Mouse (Mus musculus) kidney, embryonic 14.5 days (tissue): ENCODE results near the gene 4930451I11Rik. TPM values are rescaled to one million over a fixed set of nuclear protein-coding genes. Genes with fewer than 3 reads are reported as not detected.
A peak's percentile ranks its signal among the peaks of the same experiment; 100 is the strongest.

Experiments used
- ATAC-seq: fragments of 200-750 bp; cut with Nextera tagmentation; 2 replicates; pipeline ENCODE4 v1.8.0; 2017; ENCODE audit warnings: moderate number of reproducible peaks, mild to moderate bottlenecking, moderate TSS enrichment, moderate library complexity; ENCODE audit not compliant: low FRiP score, low TSS enrichment
- H3K27ac ChIP-seq: fragments of 300-500 bp; sonication (generic); 2 replicates; pipeline ENCODE4 v1.5.1; 2014; ENCODE audit warnings: low read depth, mild to moderate bottlenecking, low read length, moderate library complexity, mixed read lengths
- H3K27me3 ChIP-seq: fragments of 300-500 bp; sonication (generic); 2 replicates; pipeline ENCODE4 v1.6.1; 2014; ENCODE audit warnings: mild to moderate bottlenecking, low read length; ENCODE audit not compliant: control insufficient read depth, insufficient read depth
- H3K36me3 ChIP-seq: fragments of 300-500 bp; sonication (generic); 2 replicates; pipeline ENCODE4 v1.6.1; 2014; ENCODE audit warnings: low read length, mixed read lengths; ENCODE audit not compliant: control insufficient read depth, insufficient read depth
- H3K4me1 ChIP-seq: fragments of 300-500 bp; sonication (generic); 2 replicates; pipeline ENCODE4 v1.6.1; 2014; ENCODE audit warnings: low read length, mixed read lengths; ENCODE audit not compliant: control insufficient read depth, insufficient read depth
- H3K4me2 ChIP-seq: fragments of 300-500 bp; sonication (generic); replicated peaks from 2 replicates; pipeline ENCODE4 v1.6.1; 2014; ENCODE audit warnings: low read depth, mild to moderate bottlenecking, low read length
- H3K4me3 ChIP-seq: fragments of 300-500 bp; sonication (generic); 2 replicates; pipeline ENCODE4 v1.5.1; 2014; ENCODE audit warnings: mild to moderate bottlenecking, low read length
- H3K9ac ChIP-seq: fragments of 300-500 bp; sonication (generic); 2 replicates; pipeline ENCODE4 v1.6.1; 2014; ENCODE audit warnings: low read depth, mild to moderate bottlenecking, low read length, moderate library complexity
- H3K9me3 ChIP-seq: fragments of 300-500 bp; sonication (generic); 2 replicates; pipeline ENCODE4 v1.6.1; 2016; ENCODE audit warnings: low read length; ENCODE audit not compliant: control insufficient read depth
- WGBS: fragments of 180-500 bp; shearing (Covaris S2); extraction: QIAGEN DNeasy Blood & Tissue Kit; methylation state at CpG from one replicate; pipeline ENCODE4 v1.1.7; 2014; 5-methylcytosine and 5-hydroxymethylcytosine counted together
- polyA plus RNA-seq: library from polyadenylated mRNA; unstranded; fragments of >200 nt; fragmentation: Nextera tagmentation; extraction: Ambion mirVana; gene quantifications from 2 replicates; pipeline ENCODE4 v1.2.1, GENCODE M21; 2014

The 4930451I11Rik gene
- polyA plus RNA-seq, 1 experiment from 2014 or later, result not detected

GRCm38 (mm10) chr7:126809723-126810369 lies 21.6 kb downstream of the 4930451I11Rik start:
- H3K27ac ChIP-seq, result no peak overlapping the region
- H3K4me2 ChIP-seq, result peak overlapping the region; percentile 81
- 52% methylated on average over 5 of the region's 5 CpGs for WGBS
- peaks cover 6% of the 10 kb centered on the region for H3K36me3 ChIP-seq
- H3K4me3 ChIP-seq, result peak overlapping the region; percentile 63; the same call in 1 of the 2 replicates
- H3K9ac ChIP-seq, result no peak overlapping the region
- no peaks in the 10 kb centered on the region for H3K9me3 ChIP-seq
- H3K4me1 ChIP-seq, result peaks cover 12% of the 10 kb centered on the region
- no peak for ATAC-seq
- no peaks in the 10 kb centered on the region for H3K27me3 ChIP-seq

- H3K27me3 ChIP-seq, result no peaks in the 10 kb centered on the region
- H3K9me3 ChIP-seq, result no peaks in the 10 kb centered on the region
- peak overlapping the region; percentile 81 for H3K4me2 ChIP-seq
- peaks cover 7% of the 10 kb centered on the region for H3K36me3 ChIP-seq
- peak overlapping the region; percentile 63 for H3K4me3 ChIP-seq
- H3K27ac ChIP-seq, result peak overlapping the region; percentile 61; the same call in 1 of the 2 replicates
- 1% methylated on average over 43 of the region's 43 CpGs for WGBS
- peaks cover 12% of the 10 kb centered on the region for H3K4me1 ChIP-seq
- peak; percentile 94 for ATAC-seq
- peak overlapping the region; percentile 74 for H3K9ac ChIP-seq
Measured at GRCm38 (mm10) chr7:126808703-126809455, 22.6 kb downstream of the 4930451I11Rik start.

DNA sequence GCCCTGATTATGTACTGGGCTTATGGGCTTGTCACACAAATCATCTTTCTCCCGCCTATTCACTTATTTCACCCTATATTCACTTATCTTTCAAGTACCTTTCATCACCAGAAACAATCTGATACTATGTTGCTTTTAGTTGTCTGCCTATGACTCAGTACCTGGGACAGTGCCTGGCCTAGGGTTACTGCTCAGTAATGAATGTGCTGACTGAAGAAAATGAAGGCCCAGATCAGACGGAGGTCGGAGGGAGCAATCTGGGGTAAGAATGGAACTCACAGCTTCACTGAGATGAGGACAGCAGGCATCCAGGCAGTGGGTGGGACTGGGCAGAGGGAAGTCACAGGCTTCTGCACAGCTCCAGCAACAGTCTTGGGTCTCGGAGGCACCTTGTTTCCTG lies 24.0 kb downstream of the 4930451I11Rik start:
- H3K27me3 ChIP-seq, result no peaks in the 10 kb centered on the region

DNA sequence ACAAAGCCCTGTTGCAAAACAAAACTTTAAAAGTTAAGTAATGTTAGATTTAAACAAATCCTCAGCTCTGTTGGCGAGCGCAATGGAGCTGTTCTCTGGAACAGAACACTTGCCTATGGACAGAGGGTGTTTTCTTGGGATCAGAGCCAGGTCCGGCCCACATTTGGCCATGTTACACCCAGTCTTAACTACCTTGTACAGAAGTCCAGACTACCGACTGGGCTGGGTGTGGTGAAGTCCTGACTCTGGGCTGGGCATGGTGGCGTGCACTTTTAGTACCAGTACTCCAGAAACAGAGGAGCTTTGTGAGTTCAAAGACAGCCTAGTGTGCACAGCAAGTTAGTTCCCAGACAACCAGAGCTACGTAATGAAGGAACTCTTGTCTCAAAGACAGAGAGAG lies 24.5 kb downstream of the 4930451I11Rik start:
- 79% methylated on average over 6 of the region's 6 CpGs for WGBS
- no peak overlapping the region for H3K27ac ChIP-seq
- peaks cover 16% of the 10 kb centered on the region for H3K36me3 ChIP-seq
- no peak for ATAC-seq
- H3K27me3 ChIP-seq, result no peaks in the 10 kb centered on the region
- H3K9ac ChIP-seq, result no peak overlapping the region
- peaks cover 12% of the 10 kb centered on the region for H3K4me1 ChIP-seq
- H3K9me3 ChIP-seq, result no peaks in the 10 kb centered on the region
- no peak overlapping the region for H3K4me3 ChIP-seq
- no peak overlapping the region for H3K4me2 ChIP-seq

More for the DNA sequence above, 24.0 kb downstream of the 4930451I11Rik start:
- no peak overlapping the region for H3K27ac ChIP-seq
- 67% methylated on average over 4 of the region's 4 CpGs for WGBS
- H3K9me3 ChIP-seq, result no peaks in the 10 kb centered on the region
- H3K4me3 ChIP-seq, result peak overlapping the region; percentile 63; the same call in 1 of the 2 replicates
- ATAC-seq, result no peak
- H3K4me2 ChIP-seq, result peak overlapping the region; percentile 81; the same call in 1 of the 2 replicates
- H3K9ac ChIP-seq, result peak overlapping the region; percentile 74; the same call in 1 of the 2 replicates
- peaks cover 12% of the 10 kb centered on the region for H3K4me1 ChIP-seq
- H3K36me3 ChIP-seq, result peaks cover 15% of the 10 kb centered on the region

- H3K27me3 ChIP-seq, result no peaks in the 10 kb centered on the region
- peaks cover 16% of the 10 kb centered on the region for H3K36me3 ChIP-seq
- H3K4me1 ChIP-seq, result peaks cover 16% of the 10 kb centered on the region
- no peak overlapping the region for H3K4me2 ChIP-seq
- H3K9ac ChIP-seq, result no peak overlapping the region
- no peaks in the 10 kb centered on the region for H3K9me3 ChIP-seq
- no peak overlapping the region for H3K4me3 ChIP-seq
- H3K27ac ChIP-seq, result no peak overlapping the region
- no peak for ATAC-seq
Measured at GRCm38 (mm10) chr7:126803751-126804150, 27.7 kb downstream of the 4930451I11Rik start.

- WGBS, result 91% methylated on average over 6 of the region's 6 CpGs
- no peak overlapping the region for H3K4me2 ChIP-seq
- no peak overlapping the region for H3K9ac ChIP-seq
- H3K27me3 ChIP-seq, result no peaks in the 10 kb centered on the region
- H3K9me3 ChIP-seq, result no peaks in the 10 kb centered on the region
- H3K27ac ChIP-seq, result no peak overlapping the region
- no peak for ATAC-seq
- no peak overlapping the region for H3K4me3 ChIP-seq
- H3K36me3 ChIP-seq, result peaks cover 16% of the 10 kb centered on the region
- peaks cover 14% of the 10 kb centered on the region for H3K4me1 ChIP-seq
Measured at GRCm38 (mm10) chr7:126803181-126803580, 28.3 kb downstream of the 4930451I11Rik start.

GRCm38 (mm10) chr7:126802134-126802889 lies 29.1 kb downstream of the 4930451I11Rik start:
- Histone ChIP-seq H3K36me3 (peaks cover 21% of the 10 kb centered on the region), H3K27ac (no peak overlapping the region), H3K9ac (no peak overlapping the region), H3K4me2 (no peak overlapping the region), H3K4me3 (no peak overlapping the region), H3K9me3 (no peaks in the 10 kb centered on the region), H3K27me3 (no peaks in the 10 kb centered on the region), H3K4me1 (peaks cover 13% of the 10 kb centered on the region)
- ATAC-seq, result no peak
- 73% methylated on average over 11 of the region's 11 CpGs for WGBS

- no peak for ATAC-seq
- H3K9me3 ChIP-seq, result no peaks in the 10 kb centered on the region
- H3K4me2 ChIP-seq, result no peak overlapping the region
- WGBS, result 93% methylated on average over 16 of the region's 16 CpGs
- no peak overlapping the region for H3K27ac ChIP-seq
- H3K36me3 ChIP-seq, result peaks cover 33% of the 10 kb centered on the region
- H3K4me3 ChIP-seq, result no peak overlapping the region
- H3K27me3 ChIP-seq, result no peaks in the 10 kb centered on the region
- H3K4me1 ChIP-seq, result peaks cover 17% of the 10 kb centered on the region
- H3K9ac ChIP-seq, result 0 out of 2 replicates have a peak overlapping the region, but pooled peaks have one; percentile 24
Measured at GRCm38 (mm10) chr7:126801057-126801422, 30.4 kb downstream of the 4930451I11Rik start.
